Mouse (Mus musculus) ovary, postnatal 36 days (tissue): Measurements from ENCODE around the gene Gprc5c.

ENCODE experiments used
- DNase-seq: peaks from one replicate; pipeline ENCODE4 v3.0.0; 2022; ENCODE audit warnings: low spot score, mixed read lengths

Gene Gprc5c

GRCm38 (mm10) chr11:114843818-114844463, 7.0 kb upstream of the Gprc5c start:
- DNase-seq, result no peak

GRCm38 (mm10) chr11:114844464-114845220, 6.3 kb upstream of the Gprc5c start:
- DNase-seq, result no peak

GRCm38 (mm10) chr11:114846336-114846735, 4.6 kb upstream of the Gprc5c start:
- no peak for DNase-seq

DNA sequence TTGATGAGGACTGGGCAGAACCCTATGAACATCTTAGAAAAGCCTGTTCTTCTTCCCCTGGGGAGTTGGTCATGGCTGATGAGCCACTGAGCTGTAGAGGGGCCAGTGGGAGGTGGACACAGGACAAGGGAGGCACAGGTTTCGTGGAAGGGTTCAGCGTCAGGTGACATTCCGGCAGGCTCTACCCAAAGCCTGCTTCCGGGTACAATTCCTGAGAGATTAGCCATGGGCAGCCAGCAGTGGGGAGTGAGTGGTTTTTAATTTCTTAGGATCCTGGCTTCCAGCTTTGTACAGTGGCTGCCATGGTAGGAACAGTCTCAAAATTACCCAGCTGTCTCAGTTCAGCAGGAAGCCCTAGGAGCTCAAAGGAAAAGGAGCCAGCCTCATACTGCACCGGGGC, 3.9 kb upstream of the Gprc5c start:
- no peak for DNase-seq

DNA sequence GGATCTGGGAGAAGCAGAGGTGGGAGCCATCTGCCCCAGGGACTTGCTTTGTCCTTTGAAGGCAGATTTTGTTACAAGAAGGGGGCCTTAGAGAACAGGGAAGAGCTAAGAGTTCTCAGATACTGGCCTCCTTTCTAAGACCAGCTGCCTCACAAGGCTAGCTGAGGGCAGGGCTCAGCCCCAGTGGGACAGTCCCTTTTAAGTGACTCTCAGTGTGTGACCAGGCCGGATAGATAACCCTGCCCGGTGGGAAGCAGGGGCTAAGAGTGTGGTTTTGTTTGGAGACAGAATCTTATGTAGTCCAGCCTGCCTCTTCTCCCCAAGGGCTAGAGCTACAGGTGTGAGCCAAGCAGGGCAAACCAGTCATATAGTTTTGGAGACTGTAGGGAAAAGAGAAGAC, 1.4 kb upstream of the Gprc5c start:
- no peak for DNase-seq

- DNase-seq, result no peak
Measured at GRCm38 (mm10) chr11:114850066-114850451, 893 bp upstream of the Gprc5c start.

DNA sequence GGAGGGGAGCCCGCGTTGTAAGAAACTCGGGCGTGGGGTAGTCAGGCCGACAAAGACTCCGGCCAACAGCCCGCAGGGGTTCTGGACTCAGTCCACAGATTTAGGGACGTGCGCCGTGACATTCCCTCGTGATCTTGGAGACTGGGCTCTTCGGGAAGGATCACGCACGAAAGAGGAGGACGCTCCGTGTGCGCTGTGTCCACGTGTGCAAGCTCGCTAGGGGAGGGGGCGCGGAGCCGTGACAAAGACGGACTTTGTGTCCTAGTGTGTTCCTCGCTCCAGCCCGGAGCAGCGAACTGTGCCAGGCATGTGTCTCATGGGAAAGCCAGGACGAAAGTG, 286 bp downstream of the Gprc5c start:
- DNase-seq, result no peak

DNA sequence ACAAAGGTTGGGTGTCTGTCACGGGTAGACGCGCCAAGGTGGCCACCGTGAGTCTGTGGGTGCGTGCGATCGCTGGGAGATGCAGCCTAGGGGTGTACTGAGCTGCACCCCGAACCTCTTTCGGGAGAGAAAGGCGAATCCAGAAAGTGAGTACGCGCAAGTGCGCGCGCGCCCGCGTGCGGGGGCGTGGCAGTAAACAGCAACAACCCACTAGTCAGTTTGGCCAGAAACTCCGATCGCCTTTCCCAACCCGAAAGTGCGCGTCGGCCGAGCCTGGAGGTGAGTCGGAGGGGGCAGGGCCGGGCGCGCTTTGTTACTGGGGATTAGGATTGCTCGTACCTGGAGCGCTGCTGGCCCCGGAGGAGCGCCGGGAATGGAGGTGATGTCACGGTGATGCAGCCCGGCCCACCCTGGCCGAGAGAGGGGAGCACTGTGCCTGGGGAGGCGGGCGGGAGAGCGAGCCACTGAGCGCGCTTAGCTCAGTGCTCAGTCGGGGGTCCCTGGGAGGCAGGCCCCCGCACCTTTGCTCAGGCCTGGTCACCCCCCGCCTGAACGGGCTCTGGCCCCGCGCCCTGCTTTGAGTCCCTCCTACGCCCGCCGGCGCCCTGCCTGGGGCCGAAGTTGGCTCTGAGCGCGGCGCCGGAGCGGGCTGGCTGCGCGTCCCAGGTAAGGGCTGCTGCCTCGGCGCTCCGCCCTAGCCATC, 807 bp downstream of the Gprc5c start:
- peak; percentile 68 for DNase-seq

DNA sequence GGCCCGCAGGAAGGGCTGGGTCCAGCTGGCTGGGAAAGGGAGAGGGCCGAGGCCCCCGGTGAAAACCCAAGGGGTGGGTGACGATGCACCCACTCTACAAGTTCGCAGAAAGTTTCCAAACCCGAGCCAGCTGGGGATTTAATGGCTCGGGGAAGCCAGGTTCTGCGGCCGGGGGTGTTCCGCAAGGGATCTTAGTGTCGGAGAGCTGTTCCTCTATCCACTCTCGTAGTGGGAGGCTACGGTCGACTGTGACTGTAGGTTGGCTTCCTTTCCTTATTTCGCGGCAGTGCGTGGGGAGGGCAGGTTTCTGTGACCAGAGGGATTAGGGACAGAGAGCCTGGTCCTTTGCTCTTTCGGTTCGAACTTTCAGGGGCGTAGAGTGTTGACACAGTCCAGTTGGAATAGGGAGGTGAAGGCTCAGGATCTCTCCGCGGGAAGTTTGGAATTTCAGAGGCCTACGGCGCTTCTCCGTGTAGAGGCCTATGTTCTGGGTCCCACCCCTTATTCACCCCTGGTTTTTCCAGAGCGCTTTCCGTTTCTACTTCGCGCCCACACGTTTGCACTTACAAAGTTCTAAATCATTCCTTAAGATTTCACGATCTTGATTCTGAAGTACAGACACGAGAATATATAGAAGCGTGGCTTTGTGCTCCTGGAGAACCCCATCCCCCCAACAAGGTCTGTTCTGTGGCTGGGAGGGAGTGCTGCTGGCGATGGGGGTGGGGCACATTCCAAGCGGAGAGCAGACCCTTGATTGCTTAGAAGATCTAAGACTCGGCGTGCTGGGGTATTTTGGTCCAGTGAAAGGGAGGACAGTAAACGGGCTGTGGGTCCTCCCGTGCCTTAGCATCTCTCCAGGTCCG, 1.6 kb downstream of the Gprc5c start:
- no peak for DNase-seq

GRCm38 (mm10) chr11:114853174-114853838, 2.4 kb downstream of the Gprc5c start:
- no peak for DNase-seq

- no peak for DNase-seq
Measured at GRCm38 (mm10) chr11:114854581-114854980, 3.6 kb downstream of the Gprc5c start.

- DNase-seq, result no peak
Measured at GRCm38 (mm10) chr11:114856125-114856524, 5.2 kb downstream of the Gprc5c start.

DNA sequence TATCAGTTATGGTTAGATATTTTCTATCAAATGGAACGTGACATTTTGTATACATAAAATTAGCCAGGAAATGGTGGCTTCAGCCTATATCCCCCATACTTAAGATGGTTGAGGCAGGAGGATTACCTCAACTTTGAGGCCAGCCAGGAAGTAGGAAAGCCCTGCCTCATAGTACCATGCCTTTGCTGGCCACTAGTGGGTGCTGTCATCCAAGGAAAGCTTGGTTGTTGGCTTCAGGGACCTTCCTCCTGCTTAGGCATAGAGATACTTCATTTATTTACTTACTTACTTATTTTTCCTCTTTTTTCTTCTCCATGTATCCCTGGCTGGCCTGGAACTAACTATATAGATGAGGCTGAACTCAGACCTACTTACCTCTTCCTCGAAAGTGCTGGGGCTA, 7.7 kb downstream of the Gprc5c start:
- DNase-seq, result no peak

DNA sequence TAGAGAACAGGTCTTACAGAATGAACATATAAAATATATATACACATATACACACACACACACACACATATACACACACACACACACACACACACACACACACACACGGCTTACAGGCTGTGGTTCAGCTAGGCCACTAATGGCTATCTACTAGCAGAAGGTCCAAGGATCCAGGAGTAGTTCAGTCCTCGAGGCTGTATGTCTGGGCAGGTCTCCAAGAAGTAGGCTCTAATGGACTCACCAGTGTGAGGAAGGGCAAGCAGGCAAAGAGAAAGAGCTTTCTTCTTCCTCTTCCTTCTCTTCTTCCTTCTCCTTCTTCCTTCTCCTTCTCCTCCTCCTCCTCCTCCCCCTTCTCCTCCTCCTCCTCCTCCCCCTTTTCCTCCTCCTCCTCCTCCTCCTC, 10.1 kb downstream of the Gprc5c start:
- DNase-seq, result no peak

DNA sequence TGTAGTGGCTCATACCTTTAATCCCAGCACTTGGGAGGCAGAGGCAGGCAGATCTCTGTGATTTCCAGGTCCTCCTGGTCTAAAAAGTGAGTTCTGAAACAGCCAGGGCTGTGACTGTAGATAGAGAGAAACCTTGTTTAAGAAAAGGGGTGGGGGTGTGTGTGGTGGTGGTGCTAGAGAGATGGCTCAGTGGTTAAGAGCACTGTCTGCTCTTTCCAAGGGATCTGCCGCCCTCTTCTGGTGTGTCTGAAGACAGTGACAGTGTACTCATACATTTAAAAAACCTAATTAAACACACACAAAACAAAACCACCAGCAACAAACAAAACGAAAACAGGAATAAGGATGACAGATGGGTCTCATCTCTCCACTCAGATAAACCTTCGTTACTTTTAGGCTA, 11.7 kb downstream of the Gprc5c start:
- no peak for DNase-seq

DNA sequence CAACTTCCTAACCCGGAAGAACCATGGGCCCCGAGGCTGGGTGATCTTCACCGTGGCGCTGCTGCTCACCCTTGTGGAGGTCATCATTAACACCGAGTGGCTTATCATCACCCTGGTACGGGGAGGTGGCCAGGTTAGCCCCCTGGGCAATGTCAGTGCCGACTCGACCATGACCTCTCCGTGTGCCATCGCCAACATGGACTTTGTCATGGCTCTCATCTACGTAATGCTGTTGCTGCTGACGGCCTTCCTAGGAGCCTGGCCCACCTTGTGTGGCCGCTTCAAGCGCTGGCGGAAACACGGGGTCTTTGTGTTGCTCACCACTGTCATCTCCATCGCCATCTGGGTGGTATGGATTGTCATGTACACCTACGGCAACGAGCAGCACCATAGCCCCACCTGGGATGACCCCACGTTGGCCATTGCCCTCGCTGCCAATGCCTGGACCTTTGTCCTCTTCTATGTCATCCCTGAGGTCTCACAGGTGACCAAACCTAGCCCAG, 13.0 kb downstream of the Gprc5c start:
- DNase-seq, result no peak

DNA sequence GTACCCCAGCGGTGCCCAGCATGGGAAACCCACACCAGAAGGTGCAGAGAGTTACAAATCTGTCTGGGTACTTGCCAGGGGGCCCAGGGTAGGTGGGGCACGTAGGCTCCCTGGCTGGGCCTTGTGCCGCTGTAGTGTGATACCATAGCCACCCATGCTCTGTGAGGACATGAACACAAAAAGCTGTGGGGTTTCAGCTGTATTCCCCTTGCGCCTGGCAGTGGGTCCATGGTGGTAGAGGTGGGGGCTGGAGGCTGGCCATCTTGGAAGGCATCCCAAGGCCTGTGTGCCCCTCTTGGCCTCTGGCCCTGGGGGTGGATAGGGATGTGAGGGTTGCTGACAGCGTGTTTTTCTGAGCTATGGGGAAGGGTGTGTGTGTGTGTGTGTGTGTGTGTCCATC, 15.0 kb downstream of the Gprc5c start:
- no peak for DNase-seq

DNA sequence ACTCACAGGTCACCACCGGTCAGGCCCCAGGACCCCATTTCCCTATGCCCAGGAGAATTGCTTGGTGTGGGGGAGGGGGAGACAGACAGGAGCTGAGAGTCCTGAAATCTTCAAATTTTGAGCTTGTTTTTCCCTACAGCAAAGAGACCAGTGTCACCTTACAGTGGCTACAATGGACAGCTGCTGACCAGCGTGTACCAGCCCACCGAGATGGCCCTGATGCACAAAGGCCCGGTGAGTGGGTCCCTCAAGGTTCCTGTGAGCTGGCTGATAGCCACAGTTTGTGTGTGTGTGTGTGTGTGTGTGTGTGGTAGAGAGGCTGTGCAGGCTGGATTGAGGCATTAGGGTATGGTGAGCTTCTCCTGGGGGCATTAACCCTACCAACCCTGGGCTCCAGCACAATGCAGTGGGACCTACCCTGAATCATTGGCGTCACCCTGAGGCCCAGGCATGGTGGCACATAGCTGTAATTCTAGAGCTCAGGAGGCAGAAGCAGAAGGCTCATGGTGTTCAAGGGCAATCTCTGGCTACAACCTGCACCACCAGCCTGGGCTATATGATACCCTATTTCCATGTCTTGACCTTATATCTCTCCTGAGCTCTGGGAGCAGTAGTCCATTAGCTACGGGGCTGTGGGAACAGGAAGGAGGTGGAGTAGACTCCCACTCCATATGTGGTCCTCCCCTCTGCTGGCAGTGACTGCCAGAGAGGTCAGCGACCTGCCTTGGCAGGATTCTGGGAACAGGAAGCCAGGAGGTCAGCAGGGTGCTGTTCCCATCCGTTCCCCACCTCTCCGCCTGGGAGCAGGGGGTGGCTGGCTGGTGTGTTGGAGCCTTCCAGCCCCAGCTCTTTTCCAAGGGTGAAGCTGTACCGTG, 15.8 kb downstream of the Gprc5c start:
- peak; percentile 53 for DNase-seq

- DNase-seq, result no peak
Measured at GRCm38 (mm10) chr11:114867361-114868235, 16.6 kb downstream of the Gprc5c start.

GRCm38 (mm10) chr11:114868280-114868679, 17.3 kb downstream of the Gprc5c start:
- DNase-seq, result no peak
